Mouse (Mus musculus) spleen, postnatal 36 days (tissue): ENCODE measurements around the gene N4bp3.
"Not testable (repeated sequence)": the region's sequence is repeated elsewhere in the genome, so short reads cannot be mapped to it uniquely, and the experiment has no call there.

Experiments
- DNase-seq, 2 experiments: peaks; one replicate each; pipeline ENCODE4 v3.0.0; 2022; ENCODE audit warnings: low spot score in 2 of 2, mixed read lengths in 1 of 2

N4bp3 gene

DNA sequence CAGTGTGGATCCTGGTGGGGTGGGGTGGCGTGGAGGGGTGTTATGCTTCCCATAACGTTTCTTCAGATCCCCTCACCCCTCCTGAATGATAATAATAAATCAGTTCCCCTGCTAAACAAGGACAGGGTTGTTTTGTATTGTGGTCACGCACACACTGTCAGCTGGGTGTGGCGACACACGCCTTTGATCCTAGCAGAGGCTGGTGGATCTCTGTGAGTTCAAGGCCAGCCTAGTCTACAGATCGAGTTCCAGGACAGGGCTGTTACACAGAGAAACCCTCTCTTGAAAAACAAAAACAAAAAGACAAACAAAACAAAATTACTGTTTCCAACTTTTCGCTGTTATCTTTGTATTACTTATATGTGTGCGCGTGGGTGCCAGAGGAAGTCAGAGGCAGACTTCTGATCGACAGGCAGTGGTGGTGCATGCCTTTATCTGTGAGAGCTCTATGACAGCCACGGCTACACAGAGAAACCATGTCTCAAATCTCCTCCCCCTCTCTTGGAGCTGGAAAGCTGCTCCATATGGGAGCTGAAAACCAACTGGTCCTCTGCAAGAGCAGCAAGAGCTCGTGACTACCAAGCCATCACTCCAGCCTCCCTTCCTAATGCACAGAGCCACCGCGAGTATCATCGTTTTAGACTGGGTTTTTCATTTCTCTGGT is 20.9 kb downstream of the N4bp3 start:
- no peak for DNase-seq

DNA sequence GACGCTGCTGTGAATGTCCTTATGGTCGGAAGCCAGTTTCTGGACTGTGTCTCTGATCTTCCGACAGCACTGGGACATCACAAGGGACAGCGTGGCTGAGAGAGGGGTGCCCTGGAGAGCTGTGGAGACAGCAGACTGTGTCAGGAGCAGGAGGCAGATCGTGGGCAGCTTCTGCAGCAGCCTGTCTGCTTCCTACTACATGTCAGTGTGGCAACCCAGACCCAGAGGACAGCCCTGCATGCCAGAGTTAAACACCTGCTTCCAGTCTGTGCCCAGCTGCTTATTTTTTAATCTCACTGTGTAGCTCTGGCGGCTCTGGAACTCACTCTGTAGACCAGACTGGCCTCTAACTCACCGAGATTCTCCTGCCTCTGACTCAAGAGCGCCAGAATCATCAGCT is 22.7 kb downstream of the N4bp3 start:
- no peak for DNase-seq

DNA sequence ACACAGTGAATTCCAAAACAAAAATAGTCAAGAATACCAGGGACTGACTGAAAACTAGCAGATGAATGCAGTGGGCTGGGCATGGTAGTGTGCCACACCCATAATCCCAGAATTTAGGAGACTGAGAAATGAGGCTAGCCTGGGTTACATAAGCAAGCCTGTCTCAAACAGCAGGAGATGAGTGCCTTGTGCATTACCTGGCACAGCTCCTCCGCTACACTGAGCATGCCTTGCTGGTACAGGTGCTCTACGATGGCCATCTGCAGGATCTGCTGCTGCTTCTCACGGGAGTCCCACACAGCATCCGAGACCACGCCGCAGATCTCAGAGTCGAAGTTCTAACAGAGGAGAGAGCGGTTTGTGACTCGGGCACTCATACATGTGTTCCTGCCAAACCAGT is 23.2 kb downstream of the N4bp3 start:
- no peak for DNase-seq

DNA sequence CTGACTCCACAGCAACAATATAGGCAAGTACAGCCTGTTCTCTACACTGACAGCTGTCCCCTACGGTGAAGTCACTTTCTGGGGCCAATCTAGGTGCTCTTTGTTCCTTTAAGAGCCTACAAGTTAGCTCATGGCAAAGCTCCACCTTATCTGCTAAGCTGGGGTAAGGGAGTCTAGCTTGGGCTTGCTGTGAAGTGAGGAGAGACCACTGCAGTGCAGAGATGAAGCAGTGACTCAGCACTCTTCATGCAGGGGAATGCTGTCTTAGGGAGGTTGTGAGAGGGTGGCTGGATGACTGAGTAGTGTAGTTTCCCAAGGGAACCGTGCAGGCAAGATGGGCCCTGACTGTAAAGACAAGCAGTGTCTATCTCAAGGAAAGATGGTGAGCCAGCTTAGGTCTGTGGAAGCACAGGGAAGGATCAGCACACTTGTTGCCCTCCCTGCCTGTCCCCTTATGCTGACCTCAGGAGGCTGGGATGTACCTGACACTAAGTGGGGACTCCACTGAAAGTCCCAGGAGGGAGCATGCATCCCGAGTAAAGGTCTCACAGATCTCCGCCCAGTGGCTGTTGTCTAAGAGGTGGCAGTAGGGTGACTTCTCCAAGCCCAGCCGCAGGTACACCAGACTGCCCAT is 25.3 kb downstream of the N4bp3 start:
- no peak for DNase-seq

DNA sequence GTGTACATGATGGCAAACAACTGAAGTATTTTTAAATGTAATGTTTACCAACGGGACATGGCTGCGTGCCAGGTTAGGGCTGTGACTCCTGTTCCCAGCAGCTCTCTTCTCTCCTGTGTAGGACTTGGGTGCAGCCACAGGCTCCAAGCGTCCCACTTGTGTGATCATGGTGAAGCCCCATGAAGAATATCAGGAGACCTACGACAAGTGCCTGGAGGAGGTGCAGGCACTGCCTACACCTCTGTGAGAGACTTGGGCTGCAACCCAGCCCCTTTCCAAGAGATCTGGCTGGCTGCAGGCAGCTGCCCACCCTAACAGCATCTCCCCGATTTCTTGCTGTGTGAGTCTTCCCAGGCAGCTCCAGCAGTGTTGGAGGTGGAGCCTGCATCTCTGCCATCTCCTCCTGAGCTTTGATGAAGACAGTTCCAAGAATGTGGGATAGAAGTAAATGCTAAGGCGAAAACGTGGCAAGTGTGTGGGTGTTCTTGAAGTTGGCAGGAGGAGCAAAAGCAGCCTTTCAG is 27.6 kb downstream of the N4bp3 start:
- no peak for DNase-seq

DNA sequence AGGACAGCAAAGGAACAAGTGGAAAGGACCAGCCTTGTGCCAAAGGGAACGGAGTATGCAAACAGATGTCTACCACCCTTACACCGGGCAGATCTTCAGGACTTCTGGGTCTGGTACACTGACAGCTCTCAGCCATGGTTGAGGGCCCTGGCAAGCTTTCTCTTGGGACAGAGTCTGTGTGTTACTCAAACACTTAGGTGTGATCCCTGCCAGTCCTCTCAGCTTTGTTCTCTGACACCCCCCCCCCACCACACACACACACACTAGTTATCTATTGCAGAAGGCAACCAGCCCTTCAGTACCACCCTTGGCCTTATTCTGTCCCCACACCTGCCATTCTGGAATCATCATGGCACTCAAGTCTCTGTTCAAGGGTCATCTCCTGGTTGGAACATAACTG is 28.9 kb downstream of the N4bp3 start:
- no peak for DNase-seq

DNA sequence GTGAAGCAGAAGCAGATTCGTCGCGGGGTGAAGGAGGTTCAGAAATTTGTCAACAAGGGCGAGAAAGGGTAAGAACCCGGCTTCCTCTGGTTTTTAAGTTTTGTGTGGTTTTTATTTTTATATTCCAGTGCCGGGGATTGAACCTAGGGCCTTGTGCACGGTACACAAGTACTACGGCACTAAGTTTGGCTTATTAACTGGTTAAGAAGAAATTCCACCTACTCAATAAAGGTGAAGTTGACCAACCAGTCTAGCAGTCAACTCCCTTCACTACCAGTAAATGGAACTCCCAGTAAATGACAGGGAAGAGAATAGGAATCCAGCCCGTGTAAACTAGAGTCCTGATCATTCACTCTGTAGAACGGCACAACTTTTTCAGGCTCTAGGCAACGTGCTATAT is 30.6 kb downstream of the N4bp3 start:
- no peak for DNase-seq

DNA sequence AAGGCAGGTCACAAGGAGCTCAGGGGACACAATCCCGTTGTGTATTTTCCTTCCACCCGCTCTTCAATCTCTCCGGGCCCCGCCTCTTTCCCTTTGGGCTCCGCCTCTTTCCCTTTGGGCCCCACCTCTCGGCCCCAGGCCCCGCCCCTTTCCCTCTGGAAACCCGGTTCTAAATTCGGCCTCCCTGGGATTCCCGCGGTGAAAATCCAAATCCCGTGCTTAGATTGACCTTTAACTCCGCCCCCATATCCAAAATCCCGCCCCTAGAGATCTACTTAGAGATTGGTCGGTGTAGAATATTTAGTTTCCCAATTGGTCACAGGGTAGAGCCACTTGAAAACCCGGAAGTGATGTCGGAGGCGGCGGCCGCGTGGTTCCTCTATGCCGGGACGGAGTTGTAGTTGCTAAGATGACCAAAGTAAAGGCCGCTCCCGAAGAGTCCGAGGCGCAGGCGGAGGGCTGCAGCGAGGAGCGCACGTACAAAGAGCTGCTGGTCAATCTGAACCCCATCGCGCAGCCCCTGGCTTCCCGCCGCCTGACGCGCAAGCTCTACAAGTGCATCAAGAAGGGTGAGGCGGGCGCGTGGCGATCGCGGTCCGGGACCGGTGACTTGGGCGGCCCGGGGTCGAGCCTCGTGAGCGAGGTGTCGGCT is 31.1 kb downstream of the N4bp3 start, which contains the start of gene Nhp2:
TSS of gene Nhp2 (plus strand) at position 327 of the 652 bp plus-strand sequence.
- peak; percentile 85 to 92 for DNase-seq

DNA sequence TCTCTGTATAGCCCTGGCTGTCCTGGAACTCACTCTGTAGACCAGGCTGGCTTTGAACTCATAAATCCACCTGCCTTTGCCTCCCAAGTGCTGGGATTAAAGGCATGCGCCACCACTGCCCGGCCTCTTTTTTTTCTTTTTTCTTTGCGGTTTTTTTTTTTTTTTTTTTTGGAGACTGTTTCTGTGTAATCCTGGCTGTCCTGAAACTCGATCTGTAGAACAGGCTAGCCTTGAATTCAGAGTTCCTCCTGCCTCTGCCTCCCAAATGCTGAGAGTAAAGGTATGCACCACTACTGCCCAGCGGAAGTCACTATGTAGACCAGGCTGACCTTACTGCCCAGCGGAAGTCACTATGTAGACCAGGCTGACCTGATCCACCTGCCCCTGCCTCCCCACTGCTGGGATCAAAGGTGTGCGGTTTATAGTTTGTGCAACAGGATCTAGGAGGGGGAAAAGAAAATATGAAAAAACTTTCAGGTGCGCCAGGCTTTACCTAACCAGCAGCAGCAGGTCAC is 31.7 kb downstream of the N4bp3 start:
- no peak for DNase-seq

DNA sequence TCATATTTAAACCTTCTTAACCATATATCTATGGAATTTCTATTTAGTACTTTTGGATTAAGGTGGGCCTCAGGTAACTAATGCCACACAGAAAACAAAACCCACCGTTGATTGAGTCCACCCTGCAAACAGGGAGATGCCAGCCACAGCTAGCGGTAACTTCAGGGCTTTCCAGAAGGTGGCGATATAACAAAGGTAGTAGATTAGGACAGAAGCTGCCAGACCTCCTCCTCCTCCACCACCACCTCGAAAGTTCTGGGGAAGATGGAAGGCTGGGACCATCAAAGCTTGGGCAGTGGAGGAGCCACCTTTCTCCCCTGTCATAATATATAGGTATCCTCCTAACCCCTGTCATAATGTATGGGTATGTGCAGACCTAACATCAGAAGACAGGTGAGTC is 32.9 kb downstream of the N4bp3 start:
- peak; percentile 70 to 75 for DNase-seq

DNA sequence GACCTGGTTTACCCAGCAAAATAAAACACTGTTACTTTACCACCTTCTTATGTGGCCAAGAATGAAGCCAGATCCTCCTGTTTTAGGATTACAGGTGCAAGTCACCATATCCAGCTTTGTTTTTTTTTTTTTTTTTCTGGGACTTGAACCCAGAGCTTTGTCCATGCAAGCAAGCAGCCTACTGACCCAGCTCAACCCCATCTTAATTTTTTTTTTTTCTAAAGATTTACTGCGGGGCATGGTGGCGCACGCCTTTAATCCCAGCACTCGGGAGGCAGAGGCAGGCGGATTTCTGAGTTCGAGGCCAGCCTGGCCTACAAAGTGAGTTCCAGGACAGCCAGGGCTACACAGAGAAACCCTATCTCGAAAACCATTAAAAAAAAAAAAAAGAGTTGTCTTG is 34.5 kb downstream of the N4bp3 start:
- not testable (repeated sequence) for DNase-seq

DNA sequence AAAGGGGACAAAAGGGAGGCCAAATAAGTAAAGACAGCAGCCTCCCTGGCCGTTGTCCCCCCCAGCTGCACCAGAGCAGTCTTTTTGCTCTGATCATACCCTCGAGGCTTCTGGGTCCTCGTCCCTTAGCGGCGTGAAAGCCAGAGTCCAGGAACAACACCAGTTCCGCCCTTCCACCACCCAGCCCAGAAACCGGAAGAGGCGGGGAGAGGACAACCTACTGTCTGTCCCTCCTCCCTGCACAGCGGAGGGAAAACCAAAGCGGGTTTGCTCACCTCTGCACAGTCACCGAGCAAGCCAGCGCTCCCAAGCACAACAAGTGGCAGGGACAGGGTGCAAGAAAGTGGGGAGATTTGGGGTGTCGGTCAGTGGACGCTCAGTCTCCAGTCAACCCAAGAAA is 35.0 kb downstream of the N4bp3 start:
- DNase-seq: peak; percentile 78 to 81

DNA sequence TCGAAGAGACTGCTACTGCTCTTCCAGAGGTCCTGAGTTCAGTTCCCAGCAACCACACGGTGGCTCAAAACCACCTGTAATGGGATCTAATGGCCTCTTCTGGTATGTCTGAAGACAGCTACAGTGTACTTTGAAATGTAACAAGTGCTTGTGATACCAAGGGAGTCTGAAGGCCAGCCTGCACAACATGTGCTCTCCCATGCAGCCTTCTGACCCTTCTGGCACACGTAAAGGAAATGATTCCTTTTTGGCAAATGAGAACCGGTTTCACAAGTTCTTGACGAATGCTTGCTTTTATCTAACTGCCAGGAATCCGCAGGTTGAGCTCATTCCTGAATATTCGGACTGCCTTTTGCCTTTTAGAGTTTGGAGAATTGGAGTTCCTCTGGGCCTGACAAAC is 35.5 kb downstream of the N4bp3 start:
- no peak for DNase-seq

DNA sequence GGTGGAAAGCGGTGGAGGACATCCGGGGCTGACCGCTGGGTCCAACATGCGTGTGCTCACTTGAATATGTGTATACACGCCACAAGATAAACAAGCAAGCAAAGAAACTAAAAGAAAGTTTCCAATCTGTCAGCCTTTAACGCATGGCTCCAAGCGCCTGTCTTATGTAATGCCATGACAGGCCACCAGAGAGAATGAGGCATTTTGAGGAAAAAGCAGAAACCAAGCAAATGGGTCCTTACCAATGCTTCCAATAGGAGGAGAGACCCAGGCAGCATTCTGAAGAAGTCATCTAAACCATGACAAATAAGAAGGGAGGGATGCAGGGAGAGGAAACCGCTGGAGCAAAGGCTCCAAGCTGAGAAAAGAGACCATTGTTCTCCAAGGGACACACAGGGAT is 36.4 kb downstream of the N4bp3 start:
- no peak for DNase-seq

DNA sequence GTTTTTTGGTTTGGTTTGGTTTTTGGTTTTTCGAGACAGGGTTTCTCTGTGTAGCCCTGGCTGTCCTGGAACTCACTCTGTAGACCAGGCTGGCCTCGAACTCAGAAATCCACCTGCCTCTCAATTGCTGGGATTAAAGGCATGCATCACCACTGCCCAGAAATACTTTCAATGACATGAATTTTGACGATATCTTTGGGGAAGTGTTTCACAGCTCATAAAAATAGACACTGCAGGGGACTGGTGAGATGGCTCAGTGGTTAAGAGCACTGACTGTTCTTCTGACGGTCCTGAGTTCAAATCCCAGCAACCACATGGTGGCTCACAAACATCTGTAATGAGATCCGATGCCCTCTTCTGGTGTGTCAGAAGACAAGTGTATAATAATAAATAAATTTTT is 40.7 kb downstream of the N4bp3 start:
- not testable (repeated sequence) for DNase-seq

DNA sequence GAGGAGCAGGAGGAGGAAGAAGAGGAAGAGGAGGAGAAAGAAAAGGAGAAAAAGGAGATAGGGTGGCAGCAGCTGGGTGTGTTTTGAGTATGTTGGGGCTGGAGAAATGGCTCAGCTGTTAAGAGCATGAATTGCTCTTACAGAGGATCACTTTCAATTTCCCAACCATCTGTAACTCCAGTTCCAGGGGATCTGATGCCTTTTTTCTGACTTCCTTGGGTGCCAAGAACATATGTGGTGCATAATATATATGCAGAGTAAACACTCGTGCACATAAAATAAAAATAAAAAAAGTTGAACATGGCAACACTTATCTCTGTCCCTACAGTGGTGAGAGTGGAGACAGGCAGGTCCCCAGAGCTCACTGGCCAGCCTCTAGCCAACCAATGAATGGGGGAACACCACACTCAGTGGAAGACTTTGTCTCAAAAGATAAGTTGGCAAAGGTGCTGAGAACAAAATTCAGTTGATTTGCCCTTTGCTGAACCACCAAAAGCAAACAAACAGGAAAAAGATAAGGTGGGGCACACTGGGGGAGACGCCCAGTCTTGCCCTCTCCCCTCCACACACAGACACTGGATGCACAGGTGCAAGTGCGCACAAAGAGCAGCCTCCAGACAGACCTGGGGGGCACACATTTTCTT is 41.3 kb downstream of the N4bp3 start:
- DNase-seq: no peak

DNA sequence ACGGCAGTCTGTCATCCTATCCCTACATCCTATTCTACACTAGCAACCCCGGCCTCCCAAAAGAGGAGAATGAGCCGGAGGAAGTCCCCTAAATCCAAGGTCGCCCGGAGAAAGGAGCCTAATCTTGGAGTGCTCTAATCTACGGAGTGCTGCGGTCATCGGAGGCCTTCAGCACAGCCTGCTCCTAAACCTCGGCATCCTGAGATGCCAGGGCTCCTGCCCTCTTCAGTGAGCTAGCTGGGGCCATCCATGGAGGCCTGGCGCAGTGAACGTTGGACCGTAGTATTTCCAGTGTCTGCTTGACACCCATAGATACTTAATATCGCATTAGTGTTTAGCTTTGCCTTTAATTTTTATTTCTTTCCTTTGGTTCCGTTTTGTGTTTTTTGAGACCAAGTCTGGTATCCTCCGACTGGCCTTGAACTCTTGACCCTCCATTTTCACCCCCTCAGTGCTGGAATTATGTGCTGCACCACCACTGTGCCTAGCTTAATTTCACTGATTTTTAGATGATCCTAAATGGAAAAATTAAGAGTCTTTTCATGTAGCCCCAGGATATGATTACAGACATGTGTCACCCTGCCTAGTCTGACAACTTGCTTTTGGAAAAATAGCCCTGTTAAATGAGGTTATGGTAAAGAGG is 43.4 kb downstream of the N4bp3 start:
- DNase-seq: no peak

DNA sequence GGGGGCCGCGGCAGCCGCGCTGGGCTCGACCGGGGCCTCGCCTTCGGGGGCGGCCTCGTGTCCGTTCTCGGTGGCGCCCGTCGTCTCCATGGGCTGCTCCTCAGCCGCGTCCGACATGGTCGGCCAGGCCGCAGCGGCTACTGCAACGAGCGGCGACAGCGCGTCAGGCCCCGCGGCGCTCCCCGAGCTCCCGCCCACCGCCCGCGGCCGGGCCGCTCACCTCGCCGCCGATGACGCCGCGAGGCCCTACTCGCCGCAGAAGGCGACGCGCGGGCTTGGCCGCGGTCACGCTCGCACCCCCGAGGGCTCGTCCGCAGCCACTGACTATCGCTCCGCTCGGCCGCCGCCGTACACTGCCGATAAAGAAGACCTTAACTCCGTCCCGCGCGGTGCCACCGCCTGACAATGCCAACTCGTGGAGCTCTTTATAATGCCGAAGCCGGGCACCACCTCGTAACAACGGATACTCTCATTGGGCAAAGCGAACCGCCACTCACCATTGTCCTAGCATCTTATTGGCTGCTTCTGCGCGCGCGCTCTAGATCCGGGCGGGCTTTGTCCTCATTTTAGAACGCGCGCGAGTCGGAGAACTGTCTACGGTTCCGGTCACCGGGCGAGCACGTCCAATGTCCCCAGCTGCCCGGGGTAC is 44.1 kb downstream of the N4bp3 start, which contains the start of gene Hnrnpab:
TSS of gene Hnrnpab (minus strand) at position 401 of the 649 bp plus-strand sequence.
- DNase-seq: peak; percentile 95 to 97

DNA sequence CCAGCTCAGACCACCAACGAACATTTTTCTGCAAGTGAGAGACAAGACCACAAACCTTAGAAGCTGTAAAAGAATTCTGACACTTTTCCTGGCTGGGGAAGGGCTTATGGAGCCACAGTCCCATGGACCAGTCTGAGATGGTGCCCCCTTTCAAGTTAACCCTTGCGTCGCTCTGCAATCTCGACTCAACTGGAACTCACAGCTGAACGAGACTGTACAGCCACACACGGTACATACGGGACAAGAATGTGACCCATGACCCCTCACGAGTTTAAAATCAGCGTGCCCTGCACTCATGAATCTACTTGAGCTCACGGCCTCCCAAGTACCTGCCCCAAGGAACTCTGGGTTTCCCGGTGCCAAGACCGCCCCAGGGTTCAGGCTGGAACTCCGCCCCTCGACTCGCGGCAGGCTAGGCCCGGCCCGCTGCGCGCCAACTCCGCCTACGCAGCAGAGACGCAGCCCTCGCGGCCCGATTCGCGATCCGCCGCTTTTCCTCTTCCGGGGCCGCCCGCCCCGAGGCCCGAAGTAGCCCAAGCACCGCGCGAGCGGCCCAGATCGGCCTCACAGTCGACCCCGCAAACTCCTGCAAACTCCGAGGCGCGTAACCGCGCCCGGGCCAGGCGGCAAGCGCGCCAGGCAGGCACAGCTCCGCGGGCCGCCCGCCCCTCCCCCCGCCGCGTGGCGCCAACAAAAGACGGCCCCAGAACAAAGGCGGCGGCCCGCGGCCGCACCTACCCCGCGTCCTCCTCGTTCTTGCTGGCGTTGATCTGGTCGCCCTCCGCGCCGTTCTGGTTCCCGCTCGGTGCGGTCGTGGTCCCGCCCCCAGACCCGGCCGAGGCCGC is 44.8 kb downstream of the N4bp3 start:
- peak; percentile 88 to 89 for DNase-seq

DNA sequence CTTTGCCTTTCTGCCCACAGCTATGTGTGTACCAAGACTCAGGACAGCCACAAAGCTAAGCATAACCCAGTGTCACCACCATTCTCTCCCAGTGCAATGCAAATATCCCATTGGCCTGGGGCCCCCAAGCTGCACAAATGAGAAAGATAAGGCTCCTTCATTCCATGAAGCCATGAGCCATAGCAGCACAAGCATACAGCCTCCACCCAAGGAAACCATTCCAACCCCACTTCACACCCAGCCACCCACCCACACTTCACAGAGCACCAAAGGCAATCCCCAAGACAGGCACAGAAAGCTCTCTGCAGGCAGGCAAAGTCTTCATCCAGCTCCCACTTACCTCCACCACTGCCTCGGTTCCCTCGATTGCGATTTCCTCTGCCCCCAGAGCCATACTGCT is 48.4 kb downstream of the N4bp3 start:
- no peak for DNase-seq
